Mouse (Mus musculus): ENCODE data around the gene Igsf21. TPM values are rescaled to one million over a fixed set of nuclear protein-coding genes. Genes with fewer than 3 reads are reported as not detected.

Gene Igsf21
- total and polyA plus RNA-seq, 2 experiments: not detected

DNA sequence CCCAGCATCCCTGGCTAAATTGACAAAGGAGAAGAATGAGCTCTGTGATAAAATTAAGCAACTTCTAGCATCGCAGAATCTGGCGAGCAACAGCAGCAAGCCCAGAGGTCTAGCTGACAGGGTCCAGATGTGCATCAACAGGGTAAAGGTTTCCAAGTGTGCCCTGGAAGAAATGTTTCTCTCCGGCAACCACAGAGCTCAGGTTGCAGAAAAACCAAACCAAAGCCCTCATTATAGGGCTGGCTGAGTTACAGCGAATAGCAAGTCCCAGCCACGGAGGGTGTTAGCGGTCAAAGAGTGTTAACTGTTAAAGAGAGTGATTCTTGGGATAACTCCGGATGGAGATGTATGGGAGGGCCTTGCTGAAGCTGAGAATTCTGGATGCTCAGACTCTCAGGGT is 230.7 kb downstream of the Igsf21 start:
- Histone ChIP-seq H3K4me3 (ENCODE audit: insufficient read depth, low read depth, low read length) (no peak overlapping the region), H3K9ac (ENCODE audit: low read depth, low read length) (no peak overlapping the region), H3K79me2 (ENCODE audit: control insufficient read depth, insufficient read depth, low read length) (no peaks in the 10 kb centered on the region), H3K4me1 (ENCODE audit: control insufficient read depth, insufficient read depth, low read length) (no peaks in the 10 kb centered on the region), H3K27me3 (ENCODE audit: control insufficient read depth, insufficient read depth, low read length) (no peaks in the 10 kb centered on the region), H3K27ac (replicated peaks; ENCODE audit: insufficient read depth, low read depth, low read length) (no peak overlapping the region), H3K36me3 (ENCODE audit: control insufficient read depth, insufficient read depth, low read length) (no peaks in the 10 kb centered on the region)
- TF ChIP-seq POLR2A (IDR thresholded peaks at IDR 0.05; ENCODE audit: extremely low read depth, insufficient read depth, low read length) (no peak), CTCF (IDR thresholded peaks at IDR 0.05; ENCODE audit: low read depth, low read length) (no peak)
- DNase-seq (ENCODE audit: extremely low read depth, low read depth, low spot score): no peak
- 73% methylated on average over 7 of the region's 7 CpGs for WGBS

GRCm38 (mm10) chr4:140010728-140011470 is 235.7 kb downstream of the Igsf21 start:
- WGBS: 74% methylated on average over 11 of the region's 11 CpGs
- Histone ChIP-seq H3K9ac (ENCODE audit: low read depth, low read length) (no peak overlapping the region), H3K27ac (replicated peaks; ENCODE audit: insufficient read depth, low read depth, low read length) (no peak overlapping the region), H3K36me3 (ENCODE audit: control insufficient read depth, insufficient read depth, low read length) (no peaks in the 10 kb centered on the region), H3K27me3 (ENCODE audit: control insufficient read depth, insufficient read depth, low read length) (no peaks in the 10 kb centered on the region), H3K79me2 (ENCODE audit: control insufficient read depth, insufficient read depth, low read length) (no peaks in the 10 kb centered on the region), H3K4me1 (ENCODE audit: control insufficient read depth, insufficient read depth, low read length) (no peaks in the 10 kb centered on the region), H3K4me3 (ENCODE audit: insufficient read depth, low read depth, low read length) (no peak overlapping the region)
- TF ChIP-seq POLR2A (IDR thresholded peaks at IDR 0.05; ENCODE audit: extremely low read depth, insufficient read depth, low read length) (no peak), CTCF (IDR thresholded peaks at IDR 0.05; ENCODE audit: low read depth, low read length) (no peak)
- peak; percentile 8 for DNase-seq (ENCODE audit: extremely low read depth, low read depth, low spot score)

DNA sequence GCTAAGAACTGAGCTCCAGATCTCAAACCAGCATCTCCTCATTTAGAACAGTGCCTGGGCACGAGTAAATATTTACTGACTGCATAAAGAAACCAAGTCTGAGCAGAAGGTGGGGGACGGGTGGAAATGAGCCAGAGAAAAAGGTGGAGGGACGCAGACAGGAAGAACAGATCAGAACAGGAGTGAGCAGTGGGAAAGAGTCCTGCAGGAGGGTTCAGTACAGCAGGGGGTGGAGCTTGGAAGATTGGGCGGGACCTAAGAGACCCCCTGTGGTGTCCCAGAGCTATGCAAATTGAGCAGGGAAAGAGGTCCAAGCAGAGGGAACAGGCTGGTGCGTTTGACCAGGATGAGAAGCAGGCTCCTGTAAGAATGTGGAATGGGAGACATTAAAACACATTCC is 241.7 kb downstream of the Igsf21 start:
- H3K27me3 ChIP-seq (ENCODE audit: control insufficient read depth, insufficient read depth, low read length): peaks cover 5% of the 10 kb centered on the region; the same call in 1 of the 2 replicates
- 10% methylated on average over 5 of the region's 5 CpGs for WGBS
- no peak for DNase-seq (ENCODE audit: extremely low read depth, low read depth, low spot score)
- no peak overlapping the region for H3K9ac ChIP-seq (ENCODE audit: low read depth, low read length)
- peaks cover 2% of the 10 kb centered on the region; the same call in 1 of the 2 replicates for H3K4me1 ChIP-seq (ENCODE audit: control insufficient read depth, insufficient read depth, low read length)
- H3K79me2 ChIP-seq (ENCODE audit: control insufficient read depth, insufficient read depth, low read length): no peaks in the 10 kb centered on the region
- TF ChIP-seq CTCF (IDR thresholded peaks at IDR 0.05; ENCODE audit: low read depth, low read length): no peak
- H3K27ac ChIP-seq (replicated peaks; ENCODE audit: insufficient read depth, low read depth, low read length): no peak overlapping the region
- H3K36me3 ChIP-seq (ENCODE audit: control insufficient read depth, insufficient read depth, low read length): no peaks in the 10 kb centered on the region
- no peak overlapping the region for H3K4me3 ChIP-seq (ENCODE audit: insufficient read depth, low read depth, low read length)

GRCm38 (mm10) chr4:140004170-140004569 is 242.4 kb downstream of the Igsf21 start:
- TF ChIP-seq POLR2A (IDR thresholded peaks at IDR 0.05; ENCODE audit: extremely low read depth, insufficient read depth, low read length) (no peak), CTCF (IDR thresholded peaks at IDR 0.05; ENCODE audit: low read depth, low read length) (no peak)
- Histone ChIP-seq H3K9ac (ENCODE audit: low read depth, low read length) (no peak overlapping the region), H3K79me2 (ENCODE audit: control insufficient read depth, insufficient read depth, low read length) (no peaks in the 10 kb centered on the region), H3K36me3 (ENCODE audit: control insufficient read depth, insufficient read depth, low read length) (no peaks in the 10 kb centered on the region), H3K27me3 (ENCODE audit: control insufficient read depth, insufficient read depth, low read length) (peaks cover 5% of the 10 kb centered on the region; the same call in 1 of the 2 replicates), H3K4me1 (ENCODE audit: control insufficient read depth, insufficient read depth, low read length) (peaks cover 2% of the 10 kb centered on the region; the same call in 1 of the 2 replicates), H3K4me3 (ENCODE audit: insufficient read depth, low read depth, low read length) (no peak overlapping the region), H3K27ac (replicated peaks; ENCODE audit: insufficient read depth, low read depth, low read length) (no peak overlapping the region)
- peak; percentile 14 for DNase-seq (ENCODE audit: extremely low read depth, low read depth, low spot score)
- WGBS: 14% methylated on average over 12 of the region's 12 CpGs

DNA sequence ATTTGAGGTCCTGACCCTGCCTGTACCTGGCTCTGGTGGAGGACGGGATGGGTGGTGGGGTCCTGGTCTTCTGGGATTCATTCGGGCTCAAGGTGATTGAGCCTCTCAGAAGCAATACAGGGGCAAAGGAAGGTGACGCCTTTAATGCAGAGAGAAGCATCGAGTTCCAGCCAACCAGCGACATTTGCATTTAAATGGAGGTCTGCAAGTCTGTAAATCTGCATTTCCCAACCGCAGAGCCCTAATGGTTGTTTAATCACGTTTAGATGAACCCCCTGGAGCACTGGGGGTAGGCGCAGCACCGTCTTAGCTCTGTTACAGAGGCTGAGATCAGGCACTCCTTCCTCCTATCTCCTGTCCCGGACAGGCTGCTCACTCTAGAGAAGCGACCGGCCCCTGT is 244.5 kb downstream of the Igsf21 start:
- Histone ChIP-seq H3K9ac (ENCODE audit: low read depth, low read length) (no peak overlapping the region), H3K79me2 (ENCODE audit: control insufficient read depth, insufficient read depth, low read length) (no peaks in the 10 kb centered on the region), H3K27ac (replicated peaks; ENCODE audit: insufficient read depth, low read depth, low read length) (no peak overlapping the region), H3K4me3 (ENCODE audit: insufficient read depth, low read depth, low read length) (no peak overlapping the region), H3K36me3 (ENCODE audit: control insufficient read depth, insufficient read depth, low read length) (no peaks in the 10 kb centered on the region), H3K4me1 (ENCODE audit: control insufficient read depth, insufficient read depth, low read length) (peaks cover 2% of the 10 kb centered on the region; the same call in 1 of the 2 replicates), H3K27me3 (ENCODE audit: control insufficient read depth, insufficient read depth, low read length) (peaks cover 5% of the 10 kb centered on the region; the same call in 1 of the 2 replicates)
- no peak for DNase-seq (ENCODE audit: extremely low read depth, low read depth, low spot score)
- no peak for TF ChIP-seq POLR2A (IDR thresholded peaks at IDR 0.05; ENCODE audit: extremely low read depth, insufficient read depth, low read length)
- TF ChIP-seq CTCF (IDR thresholded peaks at IDR 0.05; ENCODE audit: low read depth, low read length): no peak
- WGBS: 41% methylated on average over 12 of the region's 12 CpGs

GRCm38 (mm10) chr4:140000911-140001310 is 245.7 kb downstream of the Igsf21 start:
- TF ChIP-seq CTCF (IDR thresholded peaks at IDR 0.05; ENCODE audit: low read depth, low read length) (no peak), POLR2A (IDR thresholded peaks at IDR 0.05; ENCODE audit: extremely low read depth, insufficient read depth, low read length) (no peak)
- H3K4me1 ChIP-seq (ENCODE audit: control insufficient read depth, insufficient read depth, low read length): peaks cover 2% of the 10 kb centered on the region; the same call in 1 of the 2 replicates
- WGBS: 35% methylated on average over 5 of the region's 5 CpGs
- H3K36me3 ChIP-seq (ENCODE audit: control insufficient read depth, insufficient read depth, low read length): no peaks in the 10 kb centered on the region
- DNase-seq (ENCODE audit: extremely low read depth, low read depth, low spot score): peak; percentile 90
- H3K9ac ChIP-seq (ENCODE audit: low read depth, low read length): no peak overlapping the region
- peaks cover 5% of the 10 kb centered on the region; the same call in 1 of the 2 replicates for H3K27me3 ChIP-seq (ENCODE audit: control insufficient read depth, insufficient read depth, low read length)
- H3K27ac ChIP-seq (replicated peaks; ENCODE audit: insufficient read depth, low read depth, low read length): no peak overlapping the region
- H3K4me3 ChIP-seq (ENCODE audit: insufficient read depth, low read depth, low read length): no peak overlapping the region
- H3K79me2 ChIP-seq (ENCODE audit: control insufficient read depth, insufficient read depth, low read length): no peaks in the 10 kb centered on the region
